Mouse (Mus musculus): ENCODE data around the gene Gys1.
A peak's percentile ranks its signal among the peaks of the same experiment; 100 is the strongest.

- TF ChIP-seq CTCF (IDR thresholded peaks at IDR 0.05; ENCODE audit: borderline replicate concordance, insufficient read depth, low read depth, low read length) (no peak), POLR2A (IDR thresholded peaks at IDR 0.05; ENCODE audit: borderline replicate concordance, insufficient read depth, low read length) (0 out of 2 replicates have a peak, but pooled peaks have one; percentile 10)
Measured at GRCm38 (mm10) chr7:45461326-45461725, 26.7 kb downstream of the Gys1 start.
